Mouse (Mus musculus): ENCODE results near the gene Spin1.

- TF ChIP-seq CTCF (IDR thresholded peaks at IDR 0.05; ENCODE audit: low read depth, low read length) (no peak), POLR2A (IDR thresholded peaks at IDR 0.05; ENCODE audit: borderline replicate concordance, low read depth, low read length) (no peak)
Observed at GRCm38 (mm10) chr13:51120734-51121133, 20.1 kb downstream of the Spin1 start.
